Mouse (Mus musculus) heart, adult 9 months (tissue): Measurements from ENCODE around the gene Gm11595.
"Not testable (repeated sequence)": the region's sequence is repeated elsewhere in the genome, so short reads cannot be mapped to it uniquely, and the experiment has no call there.

Source experiments
- DNase-seq, 2 experiments: peaks; one replicate each; pipeline ENCODE4 v3.0.0; 2022; ENCODE audit warnings: low spot score in 2 of 2

Gene Gm11595

GRCm38 (mm10) chr11:99772813-99773212 is at the start of gene Gm11595:
Gene Gm11595 (minus strand): TSS chr11:99772913.
- not testable (repeated sequence) for DNase-seq

GRCm38 (mm10) chr11:99815566-99815965 is 42.9 kb upstream of the Gm11595 start, which contains the start of gene Gm11564:
Gene Gm11564 (minus strand): TSS chr11:99815666.
- not testable (repeated sequence) for DNase-seq

GRCm38 (mm10) chr11:99809792-99810191 is 37.1 kb upstream of the Gm11595 start, which contains the start of gene Krtap4-13:
Gene Krtap4-13 (minus strand): TSS chr11:99809892.
- DNase-seq, result not testable (repeated sequence)

- not testable (repeated sequence) for DNase-seq
These were observed 31.6 kb upstream of the Gm11595 start, which contains the start of gene Gm11554 for GRCm38 (mm10) chr11:99804346-99804745. Gene Gm11554 (minus strand): TSS chr11:99804446.

GRCm38 (mm10) chr11:99798832-99799231 is 26.1 kb upstream of the Gm11595 start, which contains the start of gene Gm11569:
Gene Gm11569 (minus strand): TSS chr11:99798932.
- not testable (repeated sequence) for DNase-seq

GRCm38 (mm10) chr11:99793367-99793766 is 20.7 kb upstream of the Gm11595 start, which contains the start of gene Gm11596:
Gene Gm11596 (minus strand): TSS chr11:99793467.
- no peak for DNase-seq

- DNase-seq, result not testable (repeated sequence)
These were observed 12.2 kb upstream of the Gm11595 start, which contains the start of gene Krtap4-9 for GRCm38 (mm10) chr11:99784900-99785299. Gene Krtap4-9 (plus strand): TSS chr11:99785200.

- no peak for DNase-seq
These were observed 7.9 kb upstream of the Gm11595 start, which contains the start of gene Krtap4-8 for GRCm38 (mm10) chr11:99780604-99781003. Gene Krtap4-8 (minus strand): TSS chr11:99780704.

- DNase-seq, result no peak
These were observed 5.7 kb upstream of the Gm11595 start for GRCm38 (mm10) chr11:99778401-99778800.

GRCm38 (mm10) chr11:99768410-99768809 is 4.3 kb downstream of the Gm11595 start:
- no peak for DNase-seq

GRCm38 (mm10) chr11:99758877-99759276 is 13.8 kb downstream of the Gm11595 start:
- no peak for DNase-seq

GRCm38 (mm10) chr11:99743985-99744384 is 28.7 kb downstream of the Gm11595 start:
- DNase-seq, result no peak

- no peak for DNase-seq
These were observed 38.5 kb downstream of the Gm11595 start, which contains the start of gene Gm14180 for GRCm38 (mm10) chr11:99734190-99734589. Gene Gm14180 (minus strand): TSS chr11:99734290.

- no peak for DNase-seq
These were observed 48.7 kb downstream of the Gm11595 start for GRCm38 (mm10) chr11:99724061-99724460.
